Mouse (Mus musculus): ENCODE results near the gene Ccdc47.

DNA sequence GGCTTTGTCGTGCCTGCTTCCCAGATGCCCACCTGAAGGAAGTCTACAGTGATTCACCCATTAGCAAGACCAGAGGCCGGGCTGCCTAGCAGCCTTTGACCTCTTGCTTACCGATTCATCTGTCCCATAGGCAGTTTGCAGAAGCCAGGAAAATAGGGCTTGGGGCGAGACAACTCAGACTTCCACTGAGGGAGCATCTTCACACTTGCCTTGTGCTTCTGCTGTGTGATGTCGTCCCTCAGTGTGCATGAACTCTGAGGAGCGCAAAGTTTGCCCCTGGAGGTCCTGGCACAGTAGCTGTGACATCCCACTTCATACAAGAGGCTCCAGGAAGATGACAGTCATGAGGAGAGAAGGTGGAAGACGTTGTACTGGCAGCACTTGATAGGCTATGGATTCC, 59.0 kb downstream of the Ccdc47 start:
- TF ChIP-seq POLR2A (IDR thresholded peaks at IDR 0.05; ENCODE audit: low read depth, low read length) = no peak
- no peak for TF ChIP-seq CTCF (IDR thresholded peaks at IDR 0.05; ENCODE audit: extremely low read depth, insufficient read length, insufficient replicate concordance, low read depth, low read length)
